Comparison of ENCODE assay signal across 28 mouse cellular contexts in the genomic region with DNA sequence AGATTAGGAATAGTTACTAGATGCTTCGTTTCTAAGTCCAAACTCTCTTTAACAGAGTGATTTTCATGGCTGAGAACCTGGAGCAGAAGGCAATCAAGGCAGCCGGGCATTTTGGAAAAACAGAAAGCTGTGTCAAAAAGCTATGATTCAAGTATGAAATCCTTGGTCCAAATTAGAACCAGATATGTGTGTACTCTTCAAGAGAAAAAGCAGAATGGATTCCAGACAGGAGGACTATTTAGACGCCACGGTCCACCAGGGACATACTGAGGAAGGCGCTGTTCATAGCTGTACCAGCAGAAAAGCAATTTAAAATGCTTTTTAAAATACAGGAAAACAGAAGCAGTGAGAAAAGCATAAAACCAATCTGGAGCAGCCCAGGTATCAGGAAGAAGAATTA. TPM values are rescaled to one million over a fixed set of nuclear protein-coding genes. Genes with fewer than 3 reads are reported as not detected.
DNase-seq lines count a peak whose midpoint lies in the region; ATAC-seq and TF ChIP-seq lines count a peak whose summit lies in the region.
"Had no signal": no experiment of that assay in that cellular context is flagged by ENCODE, and none has a peak within 500 bp of the region (broad histone marks: within the 10 kb centered on the region; RNA-seq: fewer than 3 reads in every experiment).

No protein-coding gene starts in this region.

- DNase-seq in limb, embryonic 10.5 days (ENCODE audit: low spot score), result no peak
- peak; percentile 59 for DNase-seq in embryonic facial prominence, embryonic 14.5 days (ENCODE audit: low spot score)
- no peak for DNase-seq in cerebellum, postnatal 10 days
- no peak for DNase-seq in liver, postnatal 0 days
- DNase-seq: adrenal gland, adult 8-10 months; adrenal gland, postnatal 25 days; cerebellum, adult 18-20 months; cerebellum, adult 9-10 months; cerebellum, postnatal 25 days; forebrain, postnatal 0 days; gastrocnemius, adult 2 months; gastrocnemius, postnatal 14 days; heart, adult 18-20 months; heart, postnatal 14 days; heart, postnatal 4 days had no signal

- peaks cover 7% of the 10 kb centered on the region for H3K9me3 ChIP-seq in limb, embryonic 12.5 days
- no peaks in the 10 kb centered on the region for H3K9me3 ChIP-seq in limb, embryonic 10.5 days (replicated peaks)
- H3K9me3 ChIP-seq in embryonic facial prominence, embryonic 14.5 days (ENCODE audit: control insufficient read depth, low read length), result peaks cover 9% of the 10 kb centered on the region
- H3K9me3 ChIP-seq in limb, embryonic 15.5 days, result no peaks in the 10 kb centered on the region
- H3K9me3 ChIP-seq in liver, postnatal 0 days (ENCODE audit: low read length), result peaks cover 4% of the 10 kb centered on the region
- H3K9me3 ChIP-seq: heart, embryonic 15.5 days had no signal

- no peak overlapping the region for H3K4me3 ChIP-seq in limb, embryonic 12.5 days (replicated peaks)
- no peak overlapping the region for H3K4me3 ChIP-seq in limb, embryonic 10.5 days
- H3K4me3 ChIP-seq in embryonic facial prominence, embryonic 14.5 days (ENCODE audit: low read depth, low read length), result no peak overlapping the region
- no peak overlapping the region for H3K4me3 ChIP-seq in limb, embryonic 15.5 days
- H3K4me3 ChIP-seq in liver, postnatal 0 days (ENCODE audit: low read depth, low read length), result no peak overlapping the region
- H3K4me3 ChIP-seq: gastrocnemius, adult 2 months; heart, embryonic 12.5 days; heart, embryonic 15.5 days had no signal

- WGBS in limb, embryonic 12.5 days, result 56% methylated on average over 5 of the region's 5 CpGs
- 82% methylated on average over 5 of the region's 5 CpGs for WGBS in limb, embryonic 10.5 days
- 38% methylated on average over 5 of the region's 5 CpGs for WGBS in embryonic facial prominence, embryonic 14.5 days
- WGBS in limb, embryonic 15.5 days, result 53% methylated on average over 5 of the region's 5 CpGs
- 79% methylated on average over 5 of the region's 5 CpGs for WGBS in liver, postnatal 0 days (ENCODE audit: insufficient replicate concordance)

- no peak for ATAC-seq in limb, embryonic 12.5 days (ENCODE audit: insufficient number of reproducible peaks, insufficient read depth, low FRiP score, low TSS enrichment, low read depth)
- no peak for ATAC-seq in embryonic facial prominence, embryonic 14.5 days (ENCODE audit: low read depth)
- no peak for ATAC-seq in limb, embryonic 15.5 days (ENCODE audit: insufficient number of reproducible peaks, low FRiP score, low TSS enrichment, low read depth)
- ATAC-seq in liver, postnatal 0 days, result no peak
- ATAC-seq: activated CD4-positive, CD25-positive, alpha-beta regulatory T cell, adult 4 months; CD4-positive, CD25-positive, alpha-beta regulatory T cell, adult 4 months; forebrain, embryonic 14.5 days; forebrain, postnatal 0 days; hindbrain, postnatal 0 days; inflammation-experienced regulatory T-cells, adult 6 months; intestine, embryonic 16.5 days had no signal

- H3K9ac ChIP-seq in limb, embryonic 12.5 days (replicated peaks), result no peak overlapping the region
- no peak overlapping the region for H3K9ac ChIP-seq in embryonic facial prominence, embryonic 14.5 days (ENCODE audit: low read depth, low read length)
- H3K9ac ChIP-seq in limb, embryonic 15.5 days, result no peak overlapping the region
- no peak overlapping the region for H3K9ac ChIP-seq in liver, postnatal 0 days (replicated peaks)
- H3K9ac ChIP-seq: forebrain, postnatal 0 days; heart, embryonic 12.5 days; heart, embryonic 15.5 days; hindbrain, embryonic 14.5 days had no signal

- H3K27me3 ChIP-seq in limb, embryonic 12.5 days, result no peaks in the 10 kb centered on the region
- no peaks in the 10 kb centered on the region for H3K27me3 ChIP-seq in limb, embryonic 10.5 days (ENCODE audit: low read depth, poor library complexity, severe bottlenecking)
- no peaks in the 10 kb centered on the region for H3K27me3 ChIP-seq in embryonic facial prominence, embryonic 14.5 days (replicated peaks; ENCODE audit: control insufficient read depth, insufficient read depth, low read length)
- no peaks in the 10 kb centered on the region for H3K27me3 ChIP-seq in limb, embryonic 15.5 days
- H3K27me3 ChIP-seq in liver, postnatal 0 days (ENCODE audit: insufficient read depth, low read length), result no peaks in the 10 kb centered on the region
- H3K27me3 ChIP-seq: heart, embryonic 12.5 days; heart, embryonic 15.5 days had no signal

- peaks cover 10% of the 10 kb centered on the region; the same call in 1 of the 2 replicates for H3K4me1 ChIP-seq in limb, embryonic 12.5 days (replicated peaks)
- peaks cover 7% of the 10 kb centered on the region for H3K4me1 ChIP-seq in limb, embryonic 10.5 days
- peaks cover 4% of the 10 kb centered on the region for H3K4me1 ChIP-seq in embryonic facial prominence, embryonic 14.5 days (ENCODE audit: control insufficient read depth, insufficient read depth, low read length)
- no peaks in the 10 kb centered on the region for H3K4me1 ChIP-seq in limb, embryonic 15.5 days
- H3K4me1 ChIP-seq in liver, postnatal 0 days (ENCODE audit: insufficient read depth), result no peaks in the 10 kb centered on the region
- H3K4me1 ChIP-seq: heart, embryonic 12.5 days; heart, embryonic 15.5 days had no signal

- no peak for TF ChIP-seq EP300 in liver, postnatal 0 days (IDR thresholded peaks at IDR 0.05; ENCODE audit: low read depth)

- H3K4me2 ChIP-seq in limb, embryonic 12.5 days, result no peak overlapping the region
- H3K4me2 ChIP-seq in embryonic facial prominence, embryonic 14.5 days (ENCODE audit: low read depth, low read length), result no peak overlapping the region
- no peak overlapping the region for H3K4me2 ChIP-seq in limb, embryonic 15.5 days
- no peak overlapping the region for H3K4me2 ChIP-seq in liver, postnatal 0 days (ENCODE audit: low read depth, low read length)
- H3K4me2 ChIP-seq: heart, embryonic 12.5 days; heart, embryonic 15.5 days; hindbrain, embryonic 14.5 days had no signal

- H3K36me3 ChIP-seq in limb, embryonic 12.5 days, result no peaks in the 10 kb centered on the region
- H3K36me3 ChIP-seq in limb, embryonic 10.5 days, result no peaks in the 10 kb centered on the region
- H3K36me3 ChIP-seq in embryonic facial prominence, embryonic 14.5 days (ENCODE audit: control insufficient read depth, insufficient read depth, low read length), result no peaks in the 10 kb centered on the region
- no peaks in the 10 kb centered on the region for H3K36me3 ChIP-seq in limb, embryonic 15.5 days
- H3K36me3 ChIP-seq in liver, postnatal 0 days (replicated peaks; ENCODE audit: insufficient read depth, low read length), result no peaks in the 10 kb centered on the region
- H3K36me3 ChIP-seq: heart, embryonic 12.5 days; heart, embryonic 15.5 days had no signal

- H3K27ac ChIP-seq in limb, embryonic 12.5 days, result peak overlapping the region; percentile 42; the same call in 1 of the 2 replicates
- no peak overlapping the region for H3K27ac ChIP-seq in limb, embryonic 10.5 days
- peak overlapping the region; percentile 52; the same call in 1 of the 2 replicates for H3K27ac ChIP-seq in embryonic facial prominence, embryonic 14.5 days (replicated peaks; ENCODE audit: low read depth, low read length)
- H3K27ac ChIP-seq in limb, embryonic 15.5 days, result peak overlapping the region; percentile 47; the same call in 1 of the 2 replicates
- H3K27ac ChIP-seq in liver, postnatal 0 days (ENCODE audit: low read depth), result no peak overlapping the region
- H3K27ac ChIP-seq: gastrocnemius, adult 2 months; heart, embryonic 15.5 days; hindbrain, embryonic 14.5 days; hindbrain, postnatal 0 days had no signal

- TF ChIP-seq CTCF in liver, postnatal 0 days (IDR thresholded peaks at IDR 0.05; ENCODE audit: low read depth), result no peak

RNA-seq across cellular contexts. Expression of a gene that starts 51.9 kb away (rescaled TPM):
- not detected in 2 replicates for polyA plus RNA-seq in limb, embryonic 12.5 days (2016; fragmentation: Nextera tagmentation; extraction: Ambion mirVana)
- polyA plus RNA-seq in limb, embryonic 10.5 days (2016; fragmentation: Nextera tagmentation; extraction: Ambion mirVana), result not detected in 2 replicates
- polyA plus RNA-seq in embryonic facial prominence, embryonic 14.5 days (2014; fragmentation: Nextera tagmentation; extraction: Ambion mirVana), result not detected in 2 replicates
- polyA plus RNA-seq in limb, embryonic 15.5 days (2015; fragmentation: Nextera tagmentation; extraction: Ambion mirVana), result not detected in 2 replicates
- not detected in 2 replicates for polyA plus RNA-seq in liver, postnatal 0 days (2015; fragmentation: Nextera tagmentation; extraction: Ambion mirVana)
- polyA plus RNA-seq: activated CD4-positive, CD25-positive, alpha-beta regulatory T cell, adult 4 months; C2C12; CD4-positive, CD25-positive, alpha-beta regulatory T cell, adult 4 months; forebrain, embryonic 11.5 days; heart, embryonic 12.5 days; heart, embryonic 15.5 days; inflammation-experienced regulatory T-cells, adult 6 months had no signal

Comparison
In these comparisons a context has a peak if more than half of its experiments do, and no peak if none do; other contexts are left out.
1. H3K27ac ChIP-seq: peak in limb, embryonic 12.5 days (single experiment), embryonic facial prominence, embryonic 14.5 days (single experiment) and limb, embryonic 15.5 days (single experiment); none in limb, embryonic 10.5 days (single experiment) and liver, postnatal 0 days (single experiment).